Mouse (Mus musculus): ENCODE data around the gene Mmaa. TPM values are rescaled to one million over a fixed set of nuclear protein-coding genes. Genes with fewer than 3 reads are reported as not detected.

Gene Mmaa
- total and polyA plus RNA-seq, 3 experiments, result 15.3 to 45.9 (median 44.0) TPM

DNA sequence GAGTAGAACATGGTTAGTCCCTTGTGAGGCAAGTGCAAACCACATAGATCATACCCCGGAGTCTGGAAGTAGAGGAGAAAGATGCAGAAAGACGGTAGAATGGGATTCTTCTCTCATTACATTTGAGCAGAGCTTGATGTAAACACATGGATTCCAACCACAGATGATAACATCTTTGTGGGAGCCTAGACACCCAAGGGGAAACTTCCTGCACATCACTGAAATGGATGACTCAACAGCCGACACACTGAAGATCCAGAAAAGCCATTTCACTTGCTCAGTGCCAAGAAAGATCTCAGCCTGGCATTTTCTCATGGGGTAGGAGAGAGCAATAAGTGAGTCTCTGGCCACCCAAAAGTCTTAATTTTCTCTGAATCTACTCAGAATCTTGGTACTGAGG is 66.8 kb downstream of the Mmaa start:
- TF ChIP-seq EP300 (IDR thresholded peaks at IDR 0.05; ENCODE audit: insufficient read depth, low read depth, low read length) (no peak), POLR2A (IDR thresholded peaks at IDR 0.05; ENCODE audit: insufficient read depth, low read depth, low read length) (no peak), CTCF (IDR thresholded peaks at IDR 0.05) (no peak)
- Histone ChIP-seq H3K4me1 (ENCODE audit: control insufficient read depth, insufficient read depth, low read length) (no peaks in the 10 kb centered on the region), H3K79me2 (replicated peaks; ENCODE audit: control insufficient read depth, insufficient read depth, low read length) (no peaks in the 10 kb centered on the region), H3K27ac (no peak overlapping the region), H3K4me3 (no peak overlapping the region), H3K36me3 (ENCODE audit: control insufficient read depth, insufficient read depth, low read length) (no peaks in the 10 kb centered on the region), H3K27me3 (ENCODE audit: control insufficient read depth, insufficient read depth, low read length) (no peaks in the 10 kb centered on the region), H3K9ac (ENCODE audit: low read depth, low read length) (no peak overlapping the region)
- 87% methylated on average over 3 of the region's 3 CpGs for whole genome bisulfite sequencing
- DNase-seq, result no peak
- intact Hi-C loops (cut with DNase I), result no loop called here

DNA sequence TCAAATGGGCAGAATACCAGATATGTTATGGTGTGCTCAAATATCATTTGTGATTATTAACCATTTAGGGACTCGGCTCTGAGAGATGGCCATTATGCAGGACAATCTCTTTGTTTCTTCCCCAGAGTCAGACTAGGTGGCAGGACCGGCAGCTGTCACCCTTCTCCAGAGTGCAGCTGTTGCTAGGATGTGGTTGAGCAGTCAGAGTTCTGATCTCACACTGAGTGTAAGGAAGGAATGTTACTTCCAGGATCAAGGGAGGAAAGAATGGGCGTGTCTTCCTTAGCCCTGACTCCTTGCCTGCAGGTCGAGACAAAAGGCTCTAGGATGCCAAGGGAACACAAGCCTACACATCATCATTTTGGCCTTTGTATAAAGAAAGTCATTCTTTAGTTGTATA is 67.5 kb downstream of the Mmaa start:
- H3K36me3 ChIP-seq (ENCODE audit: control insufficient read depth, insufficient read depth, low read length), result no peaks in the 10 kb centered on the region
- TF ChIP-seq POLR2A (IDR thresholded peaks at IDR 0.05; ENCODE audit: insufficient read depth, low read depth, low read length), result no peak
- TF ChIP-seq EP300 (IDR thresholded peaks at IDR 0.05; ENCODE audit: insufficient read depth, low read depth, low read length), result no peak
- H3K9ac ChIP-seq (ENCODE audit: low read depth, low read length), result no peak overlapping the region
- no peaks in the 10 kb centered on the region for H3K79me2 ChIP-seq (replicated peaks; ENCODE audit: control insufficient read depth, insufficient read depth, low read length)
- no peak overlapping the region for H3K4me3 ChIP-seq
- intact Hi-C loops (cut with DNase I), result no loop called here
- no peak overlapping the region for H3K27ac ChIP-seq
- H3K4me1 ChIP-seq (ENCODE audit: control insufficient read depth, insufficient read depth, low read length), result no peaks in the 10 kb centered on the region
- no peak for DNase-seq
- H3K27me3 ChIP-seq (ENCODE audit: control insufficient read depth, insufficient read depth, low read length), result no peaks in the 10 kb centered on the region
- WGBS, result 74% methylated on average over 4 of the region's 4 CpGs

DNA sequence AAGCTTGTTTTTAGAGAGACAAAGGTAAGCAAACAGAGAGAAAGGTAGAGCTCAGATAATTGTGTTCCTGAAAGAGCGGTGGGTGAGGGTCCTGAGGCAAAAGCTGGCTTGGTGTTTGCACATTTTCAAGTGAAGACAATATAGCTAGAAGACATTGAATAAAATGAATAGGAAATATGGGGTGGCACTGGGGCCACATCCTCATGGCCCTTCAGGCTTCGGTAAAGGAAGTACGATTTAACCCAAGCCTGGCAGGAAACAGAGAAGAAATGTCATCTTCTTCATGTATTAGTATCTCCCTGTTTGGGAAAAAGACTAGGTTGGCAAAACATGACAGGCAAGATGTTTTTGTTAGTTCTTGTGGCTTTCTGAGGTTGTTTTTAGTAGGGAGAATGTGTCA is 68.7 kb downstream of the Mmaa start:
- H3K27ac ChIP-seq, result no peak overlapping the region
- H3K4me1 ChIP-seq (ENCODE audit: control insufficient read depth, insufficient read depth, low read length), result no peaks in the 10 kb centered on the region
- H3K27me3 ChIP-seq (ENCODE audit: control insufficient read depth, insufficient read depth, low read length), result no peaks in the 10 kb centered on the region
- DNase-seq, result no peak
- WGBS, result 79% methylated on average over 3 of the region's 3 CpGs
- intact Hi-C loops (cut with DNase I), result no loop called here
- H3K4me3 ChIP-seq, result no peak overlapping the region
- no peaks in the 10 kb centered on the region for H3K36me3 ChIP-seq (ENCODE audit: control insufficient read depth, insufficient read depth, low read length)
- H3K79me2 ChIP-seq (replicated peaks; ENCODE audit: control insufficient read depth, insufficient read depth, low read length), result no peaks in the 10 kb centered on the region
- no peak overlapping the region for H3K9ac ChIP-seq (ENCODE audit: low read depth, low read length)
- TF ChIP-seq POLR2A (IDR thresholded peaks at IDR 0.05; ENCODE audit: insufficient read depth, low read depth, low read length), result no peak
- no peak for TF ChIP-seq CTCF (IDR thresholded peaks at IDR 0.05)
- no peak for TF ChIP-seq EP300 (IDR thresholded peaks at IDR 0.05; ENCODE audit: insufficient read depth, low read depth, low read length)

DNA sequence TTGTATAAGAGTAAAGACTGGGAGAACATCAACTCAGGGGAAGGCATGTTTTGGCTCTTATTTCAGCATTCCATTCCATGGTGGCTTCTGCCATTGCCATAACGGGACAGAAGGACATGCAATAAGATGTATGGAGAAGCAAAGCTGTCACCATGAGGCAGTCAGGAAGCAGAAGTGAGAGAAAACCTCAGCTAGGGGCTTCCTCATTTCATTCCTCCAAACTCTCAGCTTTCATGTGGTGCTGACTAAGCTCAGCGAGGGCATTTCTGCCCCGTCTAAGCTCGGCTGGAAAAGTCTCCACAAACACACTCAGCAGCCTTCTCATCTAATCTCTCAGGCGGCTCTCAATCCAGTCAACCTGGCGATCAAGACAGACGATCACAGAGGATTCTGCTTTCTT is 69.2 kb downstream of the Mmaa start:
- H3K27ac ChIP-seq, result no peak overlapping the region
- H3K36me3 ChIP-seq (ENCODE audit: control insufficient read depth, insufficient read depth, low read length), result no peaks in the 10 kb centered on the region
- intact Hi-C loops (cut with DNase I), result no loop called here
- H3K4me3 ChIP-seq, result no peak overlapping the region
- H3K9ac ChIP-seq (ENCODE audit: low read depth, low read length), result no peak overlapping the region
- WGBS, result 66% methylated on average over 7 of the region's 7 CpGs
- TF ChIP-seq POLR2A (IDR thresholded peaks at IDR 0.05; ENCODE audit: insufficient read depth, low read depth, low read length) (no peak), CTCF (IDR thresholded peaks at IDR 0.05) (no peak), EP300 (IDR thresholded peaks at IDR 0.05; ENCODE audit: insufficient read depth, low read depth, low read length) (no peak)
- no peaks in the 10 kb centered on the region for H3K27me3 ChIP-seq (ENCODE audit: control insufficient read depth, insufficient read depth, low read length)
- H3K4me1 ChIP-seq (ENCODE audit: control insufficient read depth, insufficient read depth, low read length), result no peaks in the 10 kb centered on the region
- H3K79me2 ChIP-seq (replicated peaks; ENCODE audit: control insufficient read depth, insufficient read depth, low read length), result no peaks in the 10 kb centered on the region
- DNase-seq, result peak in 1 of 2 experiments; percentile 39

DNA sequence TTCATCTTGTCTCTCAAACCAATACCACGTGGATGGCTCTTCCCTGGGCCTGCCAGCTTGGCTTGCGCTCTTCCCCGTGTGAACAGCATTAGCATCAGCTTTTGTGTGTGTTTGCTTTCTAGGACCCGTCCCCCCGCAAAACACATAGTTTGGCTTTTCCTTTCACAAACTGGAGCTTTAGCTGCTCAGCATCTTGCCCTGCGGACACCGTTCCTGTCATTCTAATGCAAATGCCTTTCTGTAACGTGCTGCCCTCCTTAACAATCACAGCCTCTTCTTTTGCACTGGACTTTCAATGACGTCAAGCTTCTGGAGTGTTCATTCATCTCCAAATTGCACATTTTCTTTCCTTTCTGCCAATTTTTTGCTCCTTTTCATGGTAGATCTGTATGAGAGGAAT is 70.4 kb downstream of the Mmaa start:
- Histone ChIP-seq H3K79me2 (replicated peaks; ENCODE audit: control insufficient read depth, insufficient read depth, low read length) (no peaks in the 10 kb centered on the region), H3K9ac (ENCODE audit: low read depth, low read length) (no peak overlapping the region), H3K27me3 (ENCODE audit: control insufficient read depth, insufficient read depth, low read length) (no peaks in the 10 kb centered on the region), H3K27ac (no peak overlapping the region), H3K36me3 (ENCODE audit: control insufficient read depth, insufficient read depth, low read length) (no peaks in the 10 kb centered on the region), H3K4me3 (no peak overlapping the region), H3K4me1 (ENCODE audit: control insufficient read depth, insufficient read depth, low read length) (no peaks in the 10 kb centered on the region)
- DNase-seq, result no peak
- TF ChIP-seq CTCF (IDR thresholded peaks at IDR 0.05) (no peak), POLR2A (IDR thresholded peaks at IDR 0.05; ENCODE audit: insufficient read depth, low read depth, low read length) (no peak), EP300 (IDR thresholded peaks at IDR 0.05; ENCODE audit: insufficient read depth, low read depth, low read length) (no peak)
- WGBS, result 94% methylated on average over 9 of the region's 9 CpGs
- intact Hi-C loops (cut with DNase I), result loop anchor here (5.0 kb wide), 1 partner anchor 932 kb away; no protein-coding TSS in a partner anchor

DNA sequence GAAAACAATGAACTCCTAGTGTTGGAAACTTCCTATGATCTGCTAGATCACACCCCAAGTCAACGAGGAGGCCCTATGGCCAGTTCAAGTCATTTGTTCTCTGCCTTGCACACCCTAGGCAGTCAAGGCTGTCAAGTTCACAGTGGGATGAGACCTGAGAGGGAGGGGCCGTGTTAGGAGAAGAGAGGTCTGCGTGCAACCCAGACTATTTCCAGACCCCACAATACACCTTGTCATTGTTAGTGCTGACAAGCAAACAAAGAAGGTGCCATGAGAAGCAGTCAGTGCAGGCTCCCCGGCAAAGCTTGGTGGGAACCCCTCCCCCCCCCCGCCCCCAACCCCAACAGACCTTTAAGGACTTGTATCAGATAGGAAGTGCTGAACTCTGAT is 72.0 kb downstream of the Mmaa start:
- TF ChIP-seq EP300 (IDR thresholded peaks at IDR 0.05; ENCODE audit: insufficient read depth, low read depth, low read length) (no peak), POLR2A (IDR thresholded peaks at IDR 0.05; ENCODE audit: insufficient read depth, low read depth, low read length) (no peak), CTCF (IDR thresholded peaks at IDR 0.05) (no peak)
- Histone ChIP-seq H3K27ac (no peak overlapping the region), H3K9ac (ENCODE audit: low read depth, low read length) (no peak overlapping the region), H3K36me3 (ENCODE audit: control insufficient read depth, insufficient read depth, low read length) (no peaks in the 10 kb centered on the region), H3K27me3 (ENCODE audit: control insufficient read depth, insufficient read depth, low read length) (no peaks in the 10 kb centered on the region), H3K4me3 (no peak overlapping the region), H3K79me2 (replicated peaks; ENCODE audit: control insufficient read depth, insufficient read depth, low read length) (no peaks in the 10 kb centered on the region), H3K4me1 (ENCODE audit: control insufficient read depth, insufficient read depth, low read length) (no peaks in the 10 kb centered on the region)
- intact Hi-C loops (cut with DNase I), result loop anchor here (5.0 kb wide), 1 partner anchor 930 kb away; no protein-coding TSS in a partner anchor
- no peak for DNase-seq
- 68% methylated on average over 5 of the region's 5 CpGs for WGBS

All from heart, adult 2 months (tissue).